Mouse (Mus musculus) myocyte (in vitro differentiated cells): ENCODE measurements around the gene Sftpd. TPM values are rescaled to one million over a fixed set of nuclear protein-coding genes. Genes with fewer than 3 reads are reported as not detected.

Source experiments
- H3K27me3 ChIP-seq: one replicate; pipeline ENCODE4 v1.6.1; 2011; ENCODE audit not compliant: control insufficient read depth, insufficient read depth, insufficient read length
- H3K36me3 ChIP-seq: one replicate; pipeline ENCODE4 v1.6.1; 2011; ENCODE audit not compliant: control insufficient read depth, insufficient read depth
- H3K4me2 ChIP-seq: one replicate; pipeline ENCODE4 v1.6.1; 2011; ENCODE audit warnings: low read depth, control low read depth
- H3K4me3 ChIP-seq: one replicate; pipeline ENCODE4 v1.5.1; 2011; ENCODE audit warnings: mild to moderate bottlenecking, control low read depth, moderate library complexity
- H3K79me2 ChIP-seq: one replicate; pipeline ENCODE4 v1.6.1; 2011; ENCODE audit not compliant: control insufficient read depth, insufficient read depth
- H3ac ChIP-seq: one replicate; pipeline ENCODE4 v1.6.1; 2011; ENCODE audit not compliant: control insufficient read depth, insufficient read length
- CEBPB ChIP-seq: IDR thresholded peaks from 2 replicates; pipeline ENCODE4 v1.6.1; 2011; ENCODE audit warnings: mild to moderate bottlenecking, moderate library complexity; ENCODE audit not compliant: poor library complexity, insufficient read depth, severe bottlenecking
- E2F4 ChIP-seq: IDR thresholded peaks from one replicate; pipeline ENCODE4 v1.6.1; 2011; ENCODE audit warnings: mild to moderate bottlenecking, control low read depth, moderate library complexity; ENCODE audit not compliant: insufficient read depth
- MAX ChIP-seq: IDR thresholded peaks from one replicate; pipeline ENCODE4 v1.6.1; 2011; ENCODE audit warnings: low read depth, mild to moderate bottlenecking, control low read depth
- MYOD1 ChIP-seq, 3 experiments: IDR thresholded peaks; one replicate each; pipeline ENCODE4 v1.6.1; 2011; ENCODE audit warnings: control low read depth in 2 of 3, low read depth in 2 of 3, mild to moderate bottlenecking in 2 of 3, moderate library complexity in 1 of 3; ENCODE audit not compliant: insufficient read length in 2 of 3, control insufficient read depth in 1 of 3
- MYOG ChIP-seq, 3 experiments: IDR thresholded peaks; one replicate each; pipeline ENCODE4 v1.6.1; 2011; ENCODE audit warnings: control low read depth in 2 of 3, low read depth in 2 of 3, mild to moderate bottlenecking in 2 of 3; ENCODE audit not compliant: insufficient read length in 2 of 3, control insufficient read depth in 1 of 3, insufficient read depth in 1 of 3
- POLR2A ChIP-seq: IDR thresholded peaks from one replicate; pipeline ENCODE4 v1.6.1; 2011; ENCODE audit warnings: low read depth, mild to moderate bottlenecking, control low read depth, moderate library complexity; ENCODE audit not compliant: insufficient read length
- POLR2AphosphoS2 ChIP-seq: IDR thresholded peaks from one replicate; pipeline ENCODE4 v1.6.1; 2011; ENCODE audit warnings: low read depth, control low read depth; ENCODE audit not compliant: insufficient read length
- REST ChIP-seq: IDR thresholded peaks from one replicate; pipeline ENCODE4 v1.6.1; 2011; ENCODE audit warnings: mild to moderate bottlenecking, control low read depth, moderate library complexity; ENCODE audit not compliant: insufficient read depth, insufficient read length
- SRF ChIP-seq: IDR thresholded peaks from one replicate; pipeline ENCODE4 v1.6.1; 2011; ENCODE audit warnings: low read depth; ENCODE audit not compliant: control insufficient read depth, insufficient read length
- TCF12 ChIP-seq: IDR thresholded peaks from one replicate; pipeline ENCODE4 v1.6.1; 2011; ENCODE audit warnings: mild to moderate bottlenecking, control low read depth; ENCODE audit not compliant: poor library complexity, insufficient read depth, severe bottlenecking
- TCF3 ChIP-seq: IDR thresholded peaks from one replicate; pipeline ENCODE4 v1.6.1; 2011; ENCODE audit warnings: low read depth, control low read depth; ENCODE audit not compliant: insufficient read length
- USF1 ChIP-seq: IDR thresholded peaks from one replicate; pipeline ENCODE4 v1.6.1; 2011; ENCODE audit warnings: low read depth, mild to moderate bottlenecking, control low read depth, moderate library complexity
- polyA plus RNA-seq: library from polyadenylated mRNA; unstranded; fragments of >200 nt; fragmentation: generic; extraction: Trizol; gene quantifications from one replicate; pipeline ENCODE4 v1.2.1, GENCODE M21; 2012; ENCODE audit warnings: missing spikeins

The Sftpd gene
- polyA plus RNA-seq, 1 experiment = not detected

GRCm38 (mm10) chr14:41140686-41141085 is 44.3 kb downstream of the Sftpd start:
- Histone ChIP-seq H3K27me3 (no peaks in the 10 kb centered on the region), H3K79me2 (no peaks in the 10 kb centered on the region), H3ac (no peak overlapping the region), H3K36me3 (no peaks in the 10 kb centered on the region), H3K4me3 (no peak overlapping the region), H3K4me2 (no peak overlapping the region)
- TF ChIP-seq USF1 (no peak), TCF3 (no peak), SRF (no peak), MAX (no peak), CEBPB (no peak), MYOG (IDR thresholded peaks at IDR 0.05; ENCODE audit: control insufficient read depth in 1 of 3, insufficient read depth in 1 of 3, insufficient read length in 2 of 3, low read depth in 2 of 3) (no peak), REST (no peak), E2F4 (no peak), MYOD1 (IDR thresholded peaks at IDR 0.05; ENCODE audit: control insufficient read depth in 1 of 3, insufficient read length in 2 of 3, low read depth in 2 of 3) (no peak), POLR2AphosphoS2 (no peak), POLR2A (no peak)

DNA sequence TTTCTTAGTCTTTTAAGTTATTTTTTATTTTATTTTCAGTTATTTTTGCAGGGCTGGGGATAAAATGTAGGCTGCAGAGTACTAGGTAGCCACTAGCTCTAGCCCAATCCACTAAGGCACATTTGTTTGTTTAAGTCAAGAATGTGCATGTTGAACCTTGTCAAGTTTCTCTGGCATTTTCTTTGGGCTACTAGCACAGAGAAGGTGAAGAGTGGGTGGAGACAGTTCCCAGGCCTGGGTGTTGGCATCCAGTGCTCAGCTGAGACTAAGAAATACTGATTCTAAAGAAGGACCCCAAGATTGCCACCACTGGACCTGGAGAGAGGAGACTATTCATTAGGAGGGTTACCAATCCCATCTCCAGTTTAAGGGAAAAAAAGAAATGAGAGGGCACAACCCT is 47.9 kb downstream of the Sftpd start:
- Histone ChIP-seq H3K4me3 (no peak overlapping the region), H3ac (no peak overlapping the region), H3K79me2 (no peaks in the 10 kb centered on the region), H3K4me2 (no peak overlapping the region), H3K27me3 (no peaks in the 10 kb centered on the region), H3K36me3 (no peaks in the 10 kb centered on the region)
- TF ChIP-seq CEBPB = no peak

DNA sequence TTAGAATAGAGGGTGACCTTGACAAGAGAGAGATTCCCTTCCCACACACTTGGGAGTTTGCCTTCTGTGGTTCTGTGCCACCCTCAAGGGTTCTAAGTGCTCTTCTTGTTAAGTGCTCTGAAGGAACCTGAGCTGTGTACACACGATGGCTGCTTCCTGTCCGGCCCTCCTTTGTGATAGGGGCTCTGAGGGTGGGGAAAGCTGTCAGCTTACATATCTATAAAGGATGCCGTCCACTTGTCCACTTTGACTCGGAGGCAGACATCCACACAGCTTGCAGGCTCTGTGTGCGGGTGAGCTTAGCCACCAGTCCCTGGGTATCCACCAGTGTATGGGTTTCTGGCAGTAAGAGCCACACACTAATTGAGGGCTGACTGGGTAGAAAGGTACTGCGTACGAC is 53.4 kb downstream of the Sftpd start, which contains the start of gene Sftpa1:
TSS of gene Sftpa1 (plus strand) at position 243 of the 400 bp plus-strand sequence.
- H3ac ChIP-seq = no peak within 1 kb of the TSS
- no peaks in the 10 kb centered on the region for H3K36me3 ChIP-seq
- peaks cover 6% of the 10 kb centered on the region for H3K27me3 ChIP-seq
- TF ChIP-seq SRF = no peak
- no peak for TF ChIP-seq POLR2A
- TF ChIP-seq TCF3 = no peak
- no peak for TF ChIP-seq MAX
- no peak for TF ChIP-seq E2F4
- no peak for TF ChIP-seq POLR2AphosphoS2
- TF ChIP-seq CEBPB = no peak
- TF ChIP-seq TCF12 = no peak
- TF ChIP-seq MYOG (IDR thresholded peaks at IDR 0.05; ENCODE audit: control insufficient read depth in 1 of 3, insufficient read depth in 1 of 3, insufficient read length in 2 of 3, low read depth in 2 of 3) = no peak
- no peak for TF ChIP-seq REST
- no peak for TF ChIP-seq MYOD1 (IDR thresholded peaks at IDR 0.05; ENCODE audit: control insufficient read depth in 1 of 3, insufficient read length in 2 of 3, low read depth in 2 of 3)
- no peak for TF ChIP-seq USF1
- no peaks in the 10 kb centered on the region for H3K79me2 ChIP-seq
- H3K4me3 ChIP-seq = no peak within 1 kb of the TSS
- no peak within 1 kb of the TSS for H3K4me2 ChIP-seq

DNA sequence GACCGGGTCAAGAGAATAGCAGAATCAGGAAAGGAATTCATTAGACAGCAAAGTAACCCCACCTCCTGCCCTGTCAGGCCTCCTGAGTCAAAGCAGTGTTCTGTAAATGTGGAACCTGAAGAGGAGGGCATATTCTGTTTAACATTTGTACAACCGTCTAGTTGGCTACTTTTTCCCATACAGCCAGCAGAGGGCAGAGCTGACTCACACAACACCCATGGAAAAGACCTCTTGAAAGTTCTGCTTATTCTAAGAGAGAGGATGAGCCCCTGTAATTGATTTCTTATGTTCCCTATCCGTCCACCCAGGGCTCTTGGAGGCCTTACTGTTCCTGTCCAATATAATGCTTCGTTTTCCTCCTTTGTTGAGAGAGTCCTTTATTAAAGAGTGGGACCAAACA is 57.0 kb downstream of the Sftpd start:
- Histone ChIP-seq H3K4me2 (no peak overlapping the region), H3K79me2 (no peaks in the 10 kb centered on the region), H3ac (no peak overlapping the region), H3K4me3 (no peak overlapping the region), H3K36me3 (no peaks in the 10 kb centered on the region), H3K27me3 (peaks cover 6% of the 10 kb centered on the region)
- TF ChIP-seq POLR2AphosphoS2 = no peak
- no peak for TF ChIP-seq E2F4
- no peak for TF ChIP-seq POLR2A
- no peak for TF ChIP-seq TCF3
- no peak for TF ChIP-seq USF1
- no peak for TF ChIP-seq MYOG (IDR thresholded peaks at IDR 0.05; ENCODE audit: control insufficient read depth in 1 of 3, insufficient read depth in 1 of 3, insufficient read length in 2 of 3, low read depth in 2 of 3)
- no peak for TF ChIP-seq TCF12
- TF ChIP-seq CEBPB = no peak
- no peak for TF ChIP-seq SRF
- TF ChIP-seq MYOD1 (IDR thresholded peaks at IDR 0.05; ENCODE audit: control insufficient read depth in 1 of 3, insufficient read length in 2 of 3, low read depth in 2 of 3) = no peak
- TF ChIP-seq MAX = no peak
- TF ChIP-seq REST = no peak

DNA sequence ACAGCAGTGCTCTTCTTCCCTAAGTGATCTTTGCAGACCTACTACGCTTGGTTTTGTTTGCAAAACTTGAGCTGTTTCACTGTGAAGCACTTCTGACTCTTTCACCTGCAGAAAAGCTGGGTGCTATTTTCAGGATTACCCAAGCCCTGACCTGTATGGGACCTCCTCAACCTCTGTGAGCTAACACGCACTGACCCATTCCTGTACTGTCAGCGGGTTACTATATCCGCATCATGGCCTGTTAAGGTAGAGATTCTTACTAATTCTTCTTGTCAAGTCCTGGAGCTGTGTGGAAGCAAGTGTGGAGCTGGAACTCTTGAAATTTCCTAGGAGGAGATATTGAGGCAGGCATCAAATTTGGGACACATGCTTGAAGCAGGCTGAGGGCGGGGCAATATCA is 60.3 kb downstream of the Sftpd start:
- Histone ChIP-seq H3K79me2 (no peaks in the 10 kb centered on the region), H3K36me3 (no peaks in the 10 kb centered on the region), H3K27me3 (no peaks in the 10 kb centered on the region), H3K4me2 (no peak overlapping the region), H3K4me3 (no peak overlapping the region), H3ac (no peak overlapping the region)
- no peak for TF ChIP-seq POLR2AphosphoS2
- no peak for TF ChIP-seq REST
- TF ChIP-seq E2F4 = no peak
- no peak for TF ChIP-seq MYOG (IDR thresholded peaks at IDR 0.05; ENCODE audit: control insufficient read depth in 1 of 3, insufficient read depth in 1 of 3, insufficient read length in 2 of 3, low read depth in 2 of 3)
- no peak for TF ChIP-seq MYOD1 (IDR thresholded peaks at IDR 0.05; ENCODE audit: control insufficient read depth in 1 of 3, insufficient read length in 2 of 3, low read depth in 2 of 3)
- no peak for TF ChIP-seq SRF
- TF ChIP-seq USF1 = no peak

Other genes starting within 250 kb of the Sftpd start
- gene Tspan14, start 218.3 kb downstream of the Sftpd start, polyA plus RNA-seq = 90.6 TPM
- 1.8 TPM for gene Fam213a, start 171.4 kb downstream of the Sftpd start, polyA plus RNA-seq
- not detected for gene Dydc2, start 115.9 kb downstream of the Sftpd start, polyA plus RNA-seq
- gene Dydc1, start 112.2 kb downstream of the Sftpd start, polyA plus RNA-seq = not detected
- gene Mat1a, start 80.1 kb downstream of the Sftpd start, polyA plus RNA-seq = not detected
- gene Sftpa1, start 53.4 kb downstream of the Sftpd start, polyA plus RNA-seq = not detected
- not detected for gene Mbl1, start 33.7 kb downstream of the Sftpd start, polyA plus RNA-seq
- gene Gm2832, start 93.7 kb upstream of the Sftpd start, polyA plus RNA-seq = not detected
- not detected for gene Gm5798, start 163.5 kb upstream of the Sftpd start, polyA plus RNA-seq
- gene Gm7945, start 201.2 kb upstream of the Sftpd start, polyA plus RNA-seq = not detected
- not detected for gene Gm6482, start 223.1 kb upstream of the Sftpd start, polyA plus RNA-seq